ENCODE assay signal across 21 mouse cellular contexts in the genomic region with DNA sequence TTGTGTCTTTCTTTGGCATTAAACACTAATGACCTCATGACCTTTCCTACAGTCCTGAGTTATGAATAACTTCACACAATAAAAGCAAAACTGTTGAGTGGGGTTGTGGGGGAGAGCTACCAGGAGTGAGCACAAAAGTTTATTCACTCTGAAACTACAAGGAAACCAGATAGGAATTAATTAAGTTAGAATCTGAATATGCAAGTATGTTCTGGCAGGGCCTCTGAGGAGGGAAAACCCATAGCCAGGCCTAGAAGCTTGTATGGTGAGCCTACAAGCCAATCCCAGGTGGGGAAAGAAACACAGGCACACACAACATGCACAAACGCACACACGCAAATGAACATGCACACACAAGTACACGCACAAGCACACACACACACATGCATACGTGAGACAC. TPM values are rescaled to one million over a fixed set of nuclear protein-coding genes. Genes with fewer than 3 reads are reported as not detected.
A peak's percentile ranks its signal among the peaks of the same experiment; 100 is the strongest.
DNase-seq lines count a peak whose midpoint lies in the region; ATAC-seq and TF ChIP-seq lines count a peak whose summit lies in the region.
"Had no signal": no experiment of that assay in that cellular context is flagged by ENCODE, and none has a peak within 500 bp of the region (broad histone marks: within the 10 kb centered on the region; RNA-seq: fewer than 3 reads in every experiment).

No protein-coding gene starts in this region.

- H3K4me2 ChIP-seq in CH12.LX (ENCODE audit: insufficient read depth, low read depth, poor library complexity, severe bottlenecking): peak overlapping the region; percentile 70; the same call in 1 of the 2 replicates
- no peak overlapping the region for H3K4me2 ChIP-seq in kidney, embryonic 15.5 days
- H3K4me2 ChIP-seq: embryonic facial prominence, embryonic 13.5 days; embryonic facial prominence, embryonic 15.5 days; forebrain, embryonic 12.5 days had no signal

- H3K27ac ChIP-seq in CH12.LX (ENCODE audit: insufficient read depth, low read depth) (peak overlapping the region; percentile 97), macrophage (0 out of 2 replicates have a peak overlapping the region, but pooled peaks have one; percentile 4)
- H3K27ac ChIP-seq in kidney, embryonic 15.5 days: no peak overlapping the region
- H3K27ac ChIP-seq: embryonic facial prominence, embryonic 13.5 days; embryonic facial prominence, embryonic 15.5 days; forebrain, embryonic 10.5 days; forebrain, embryonic 12.5 days had no signal

- DNase-seq in CH12.LX (ENCODE audit: extremely low read depth): peak; percentile 74
- DNase-seq in G1E (ENCODE audit: low spot score): no peak
- no peak for DNase-seq in cerebellum, adult 8-10 months
- DNase-seq: adrenal gland, adult 2 months; adrenal gland, postnatal 10 days; adrenal gland, postnatal 25 days; cerebellum, adult 11-12 months; cerebellum, adult 2 months; cerebellum, adult 9-11 months; cerebellum, postnatal 14 days; cerebellum, postnatal 36 days; embryo, embryonic 11 days had no signal

- peak; percentile 85 for TF ChIP-seq EP300 in CH12.LX (IDR thresholded peaks at IDR 0.05; ENCODE audit: low read length)

- H3K9ac ChIP-seq in CH12.LX (ENCODE audit: insufficient read depth, low read depth): 0 out of 2 replicates have a peak overlapping the region, but pooled peaks have one; percentile 49
- no peak overlapping the region for H3K9ac ChIP-seq in kidney, embryonic 15.5 days
- H3K9ac ChIP-seq: embryonic facial prominence, embryonic 13.5 days; embryonic facial prominence, embryonic 15.5 days; forebrain, embryonic 12.5 days had no signal

- TF ChIP-seq RAD21 in CH12.LX (IDR thresholded peaks at IDR 0.05; ENCODE audit: low read depth, low read length): no peak; the same call in 1 of the 2 replicates

- peak overlapping the region in 2 of 3 experiments; percentile 27 to 38 for H3K4me3 ChIP-seq in CH12.LX (replicated peaks in 1 of 3; ENCODE audit: low read depth in 2 of 3, low read length in 2 of 3, poor library complexity in 1 of 3)
- peak overlapping the region; percentile 24; the same call in 1 of the 2 replicates for H3K4me3 ChIP-seq in G1E (ENCODE audit: low read depth, low read length)
- H3K4me3 ChIP-seq in macrophage (ENCODE audit: inconsistent target): no peak overlapping the region
- H3K4me3 ChIP-seq in kidney, embryonic 15.5 days (replicated peaks): no peak overlapping the region
- H3K4me3 ChIP-seq: embryonic facial prominence, embryonic 13.5 days; embryonic facial prominence, embryonic 15.5 days; erythroblast, embryonic 14.5 days; forebrain, embryonic 10.5 days; forebrain, embryonic 12.5 days had no signal

- ATAC-seq in G1E (ENCODE audit: extremely low read depth, insufficient number of reproducible peaks, low FRiP score, poor library complexity, severe bottlenecking): no peak
- ATAC-seq in kidney, embryonic 15.5 days (replicated peaks; ENCODE audit: low FRiP score): no peak
- ATAC-seq: forebrain, embryonic 14.5 days; forebrain, embryonic 16.5 days had no signal

- H3K4me1 ChIP-seq in CH12.LX (ENCODE audit: control insufficient read depth in 1 of 2, insufficient read depth in 2 of 2) (peaks cover 43 to 68% of the 10 kb centered on the region in 2 experiments), G1E (ENCODE audit: insufficient read depth, low read depth, low read length) (peaks cover 52% of the 10 kb centered on the region)
- no peaks in the 10 kb centered on the region for H3K4me1 ChIP-seq in kidney, embryonic 15.5 days
- H3K4me1 ChIP-seq: embryonic facial prominence, embryonic 13.5 days; embryonic facial prominence, embryonic 15.5 days; forebrain, embryonic 10.5 days; forebrain, embryonic 12.5 days had no signal

- H3K36me3 ChIP-seq in CH12.LX (replicated peaks in 1 of 2; ENCODE audit: control insufficient read depth in 1 of 2, insufficient read depth in 1 of 2, low read length in 1 of 2) (peaks cover 8 to 27% of the 10 kb centered on the region in 2 experiments), G1E (replicated peaks) (no peaks in the 10 kb centered on the region), macrophage (ENCODE audit: inconsistent target) (peaks cover 2% of the 10 kb centered on the region)
- no peaks in the 10 kb centered on the region for H3K36me3 ChIP-seq in kidney, embryonic 15.5 days
- H3K36me3 ChIP-seq: embryonic facial prominence, embryonic 13.5 days; embryonic facial prominence, embryonic 15.5 days; forebrain, embryonic 10.5 days; forebrain, embryonic 12.5 days had no signal

- 97% methylated on average over 4 of the region's 4 CpGs for WGBS in macrophage (ENCODE audit: missing documents)
- WGBS in kidney, embryonic 15.5 days: 96% methylated on average over 4 of the region's 4 CpGs

- peak; percentile 24; the same call in 1 of the 2 replicates for TF ChIP-seq POLR2A in CH12.LX (IDR thresholded peaks at IDR 0.05; ENCODE audit: low read depth, low read length)

- H3K27me3 ChIP-seq in CH12.LX (replicated peaks): no peaks in the 10 kb centered on the region
- peaks cover 66% of the 10 kb centered on the region for H3K27me3 ChIP-seq in G1E (ENCODE audit: insufficient read depth, low read length)
- H3K27me3 ChIP-seq in kidney, embryonic 15.5 days: no peaks in the 10 kb centered on the region
- H3K27me3 ChIP-seq: embryonic facial prominence, embryonic 13.5 days; embryonic facial prominence, embryonic 15.5 days; forebrain, embryonic 12.5 days had no signal

- H3K79me2 ChIP-seq in CH12.LX (replicated peaks; ENCODE audit: control insufficient read depth, extremely low read depth, insufficient read depth, poor library complexity, severe bottlenecking): peaks cover 25% of the 10 kb centered on the region
- peaks cover 72% of the 10 kb centered on the region for H3K79me2 ChIP-seq in macrophage (ENCODE audit: inconsistent target)

- no peak for TF ChIP-seq CTCF in CH12.LX (conservative IDR thresholded peaks at IDR 0.05 in 1 of 2, IDR thresholded peaks at IDR 0.05 in 1 of 2; ENCODE audit: low read depth in 2 of 2, low read length in 2 of 2)
- no peak for TF ChIP-seq CTCF in G1E (IDR thresholded peaks at IDR 0.05; ENCODE audit: low read depth, low read length)

- dilution Hi-C loops in CH12.LX (cut with MboI; ENCODE audit: extremely low pct_ligation_motif_present, extremely low pct_unique_long_range_greater_than_20kb, low sequenced_read_pairs): no loop called here

- H3K9me3 ChIP-seq in CH12.LX (replicated peaks; ENCODE audit: low read length) (peaks cover 1% of the 10 kb centered on the region), G1E (replicated peaks) (no peaks in the 10 kb centered on the region)
- H3K9me3 ChIP-seq in kidney, embryonic 15.5 days (replicated peaks): no peaks in the 10 kb centered on the region
- H3K9me3 ChIP-seq: embryonic facial prominence, embryonic 13.5 days; embryonic facial prominence, embryonic 15.5 days; forebrain, embryonic 10.5 days; forebrain, embryonic 12.5 days had no signal

- in situ Hi-C loops in CH12.LX (cut with MboI; ENCODE audit: low pct_ligation_motif_present, low pct_unique_long_range_greater_than_20kb, low sequenced_read_pairs): no loop called here

TF ChIP-seq in CH12.LX, 34 proteins besides CTCF, POLR2A, EP300 and RAD21 (continues in another document):
- TF ChIP-seq KAT2A (IDR thresholded peaks at IDR 0.05; ENCODE audit: insufficient replicate concordance, low read length): no peak
- peak; percentile 92 for TF ChIP-seq TCF12 (IDR thresholded peaks at IDR 0.05; ENCODE audit: low read depth, low read length)
- TF ChIP-seq NRF1 (IDR thresholded peaks at IDR 0.05; ENCODE audit: low read depth, low read length): peak; percentile 46
- peak; percentile 77; the same call in 1 of the 2 replicates for TF ChIP-seq ZMIZ1 (IDR thresholded peaks at IDR 0.05; ENCODE audit: low read depth, low read length)
- peak; percentile 67 for TF ChIP-seq MYC (IDR thresholded peaks at IDR 0.05; ENCODE audit: low read depth, low read length)
- TF ChIP-seq ZNF384 (IDR thresholded peaks at IDR 0.05; ENCODE audit: low read depth, low read length): no peak
- peak; percentile 65 for TF ChIP-seq SIN3A (IDR thresholded peaks at IDR 0.05; ENCODE audit: low read length)

RNA-seq across cellular contexts. Expression of a gene that starts 2.8 kb away (rescaled TPM):
- total RNA-seq in CH12.LX (2012; rRNA removed) (15.6 and 21.6 TPM in 2 replicates), CH12.LX (2014; rRNA removed) (9.9 and 14.8 TPM in 2 replicates), G1E (2014; fragmentation: Nextera tagmentation) (41.4 and 46.8 TPM in 2 replicates), G1E (2017) (41.9 and 42.1 TPM in 2 replicates)
- polyA plus RNA-seq in CH12.LX (2012; ENCODE audit: insufficient read length, low read depth) (56.5 and 56.6 TPM in 2 replicates), G1E (2012) (15.4 and 17.3 TPM in 2 replicates), macrophage (2018) (77.0 to 225 TPM (median 156 TPM) in 3 replicates)
- 100 to 1,000 TPM in 24 of 26 experiments, 10 to 100 TPM in 2; 93.7 to 377 (median 188) TPM for total RNA-seq in macrophage (2018; cell fraction: chromatin; rRNA removed)
- 100 to 1,000 TPM in 23 of 26 experiments, 10 to 100 TPM in 3; 89.9 to 261 (median 155) TPM for total RNA-seq in macrophage (2018; cell fraction: cytosol; rRNA removed)
- 100 to 1,000 TPM; 161 to 367 (median 204) TPM for total RNA-seq in macrophage (2018; cell fraction: nucleus; rRNA removed)
- 0.19 and 0.35 TPM in 2 replicates for polyA plus RNA-seq in kidney, embryonic 15.5 days (2015; fragmentation: Nextera tagmentation; extraction: Ambion mirVana)
- polyA plus RNA-seq: forebrain, embryonic 14.5 days had no signal

RNA-seq across cellular contexts. Expression of a gene that starts 22.8 kb away (rescaled TPM):
- 146 and 179 TPM in 2 replicates for total RNA-seq in CH12.LX (2012; rRNA removed)
- 124 and 134 TPM in 2 replicates for total RNA-seq in CH12.LX (2014; rRNA removed)
- 222 and 269 TPM in 2 replicates for polyA plus RNA-seq in CH12.LX (2012; ENCODE audit: insufficient read length, low read depth)
- 219 and 232 TPM in 2 replicates for total RNA-seq in G1E (2014; fragmentation: Nextera tagmentation)
- total RNA-seq in G1E (2017): 155 and 178 TPM in 2 replicates
- polyA plus RNA-seq in G1E (2012): 67.0 and 145 TPM in 2 replicates
- total RNA-seq in macrophage (2018; cell fraction: chromatin; rRNA removed): 100 to 1,000 TPM in 25 of 26 experiments, 10 to 100 TPM in 1; 98.3 to 501 (median 237) TPM
- total RNA-seq in macrophage (2018; cell fraction: cytosol; rRNA removed): 100 to 1,000 TPM in 24 of 26 experiments, 10 to 100 TPM in 2; 82.9 to 277 (median 147) TPM
- total RNA-seq in macrophage (2018; cell fraction: nucleus; rRNA removed): 100 to 1,000 TPM; 137 to 557 (median 211) TPM
- 65.3 to 406 TPM (median 143 TPM) in 3 replicates for polyA plus RNA-seq in macrophage (2018)
- polyA plus RNA-seq in kidney, embryonic 15.5 days (2015; fragmentation: Nextera tagmentation; extraction: Ambion mirVana): 1.2 TPM in 2 replicates

RNA-seq across cellular contexts. Expression of a gene that starts 58.1 kb away (rescaled TPM):
- 213 and 339 TPM in 2 replicates for total RNA-seq in CH12.LX (2012; rRNA removed)
- total RNA-seq in CH12.LX (2014; rRNA removed): 177 and 188 TPM in 2 replicates
- 118 and 145 TPM in 2 replicates for polyA plus RNA-seq in CH12.LX (2012; ENCODE audit: insufficient read length, low read depth)
- total RNA-seq in G1E (2014; fragmentation: Nextera tagmentation): 16.1 and 19.0 TPM in 2 replicates
- 64.1 and 67.1 TPM in 2 replicates for total RNA-seq in G1E (2017)
- polyA plus RNA-seq in G1E (2012): 3.2 and 4.5 TPM in 2 replicates
- total RNA-seq in macrophage (2018; cell fraction: chromatin; rRNA removed): 100 to 1,000 TPM; 207 to 676 (median 348) TPM
- total RNA-seq in macrophage (2018; cell fraction: cytosol; rRNA removed): 100 to 1,000 TPM in 22 of 26 experiments, 10 to 100 TPM in 4; 86.5 to 237 (median 140) TPM
- total RNA-seq in macrophage (2018; cell fraction: nucleus; rRNA removed): 100 to 1,000 TPM; 191 to 475 (median 284) TPM
- polyA plus RNA-seq in macrophage (2018): 91.7 to 151 TPM (median 136 TPM) in 3 replicates
- polyA plus RNA-seq in kidney, embryonic 15.5 days (2015; fragmentation: Nextera tagmentation; extraction: Ambion mirVana): 3.5 and 4.0 TPM in 2 replicates

Comparison
In these comparisons a context has a peak if more than half of its experiments do, and no peak if none do; other contexts are left out.
1. H3K4me3 ChIP-seq: peak in CH12.LX (2 of 3) and G1E (single experiment); none in macrophage (single experiment) and kidney, embryonic 15.5 days (single experiment).
2. RNA of a gene that starts 2.8 kb away (polyA plus RNA-seq): 77.0 to 225 TPM in macrophage, 56.5 to 56.6 TPM in CH12.LX and 15.4 to 17.3 TPM in G1E; 0.19 to 0.35 TPM in kidney, embryonic 15.5 days; every median in the first group is over 10 times any median in the second.
3. RNA of a gene that starts 22.8 kb away (polyA plus RNA-seq): 65.3 to 406 TPM in macrophage, 222 to 269 TPM in CH12.LX and 67.0 to 145 TPM in G1E; 1.2 TPM in kidney, embryonic 15.5 days; every median in the first group is over 10 times any median in the second.
4. RNA of a gene that starts 58.1 kb away (polyA plus RNA-seq): 118 to 145 TPM in CH12.LX and 91.7 to 151 TPM in macrophage; 3.2 to 4.5 TPM in G1E and 3.5 to 4.0 TPM in kidney, embryonic 15.5 days; every median in the first group is over 10 times any median in the second.